Mouse (Mus musculus): ENCODE results near the gene Tgm4. TPM values are rescaled to one million over a fixed set of nuclear protein-coding genes. Genes with fewer than 3 reads are reported as not detected.

Gene Tgm4
- 0.24 and 0.28 TPM in 2 replicates for polyA plus RNA-seq (2012; rRNA removed)

- no peak for DNase-seq
- WGBS = 75% methylated on average over 4 of the region's 4 CpGs
- Histone ChIP-seq H3K4me3 (replicated peaks; ENCODE audit: extremely low read depth, low read depth, low read length) (no peak within 1 kb of the TSS), H3K4me1 (ENCODE audit: control insufficient read depth, insufficient read depth, low read length) (no peaks in the 10 kb centered on the region)
- no peak for TF ChIP-seq CTCF (IDR thresholded peaks at IDR 0.05; ENCODE audit: insufficient read depth, low read length)
- no peak for TF ChIP-seq POLR2A (IDR thresholded peaks at IDR 0.05; ENCODE audit: borderline replicate concordance, extremely low read depth, low read depth, low read length)
Measured at GRCm38 (mm10) chr9:123034426-123034825, at the start of gene Tgm4. Gene Tgm4, plus strand, starts transcription at chr9:123034726.

- 83% methylated on average over 10 of the region's 10 CpGs for WGBS
- H3K4me3 ChIP-seq (replicated peaks; ENCODE audit: extremely low read depth, low read depth, low read length) = no peak overlapping the region
- H3K4me1 ChIP-seq (ENCODE audit: control insufficient read depth, insufficient read depth, low read length) = no peaks in the 10 kb centered on the region
- no peak for TF ChIP-seq CTCF (IDR thresholded peaks at IDR 0.05; ENCODE audit: insufficient read depth, low read length)
- no peak for DNase-seq
Measured at GRCm38 (mm10) chr9:122998406-122999192, 35.9 kb upstream of the Tgm4 start.

GRCm38 (mm10) chr9:122999193-122999586 lies 35.3 kb upstream of the Tgm4 start:
- H3K4me1 ChIP-seq (ENCODE audit: control insufficient read depth, insufficient read depth, low read length) = no peaks in the 10 kb centered on the region
- no peak for DNase-seq
- H3K4me3 ChIP-seq (replicated peaks; ENCODE audit: extremely low read depth, low read depth, low read length) = no peak overlapping the region
- WGBS = 92% methylated on average over 4 of the region's 4 CpGs
- no peak for TF ChIP-seq CTCF (IDR thresholded peaks at IDR 0.05; ENCODE audit: insufficient read depth, low read length)
- no peak for TF ChIP-seq POLR2A (IDR thresholded peaks at IDR 0.05; ENCODE audit: borderline replicate concordance, extremely low read depth, low read depth, low read length)

GRCm38 (mm10) chr9:123004718-123005117 lies 29.8 kb upstream of the Tgm4 start:
- H3K4me1 ChIP-seq (ENCODE audit: control insufficient read depth, insufficient read depth, low read length) = no peaks in the 10 kb centered on the region
- no peak for DNase-seq
- H3K4me3 ChIP-seq (replicated peaks; ENCODE audit: extremely low read depth, low read depth, low read length) = no peak overlapping the region
- WGBS = 96% methylated on average over 2 of the region's 2 CpGs
- no peak for TF ChIP-seq POLR2A (IDR thresholded peaks at IDR 0.05; ENCODE audit: borderline replicate concordance, extremely low read depth, low read depth, low read length)
- TF ChIP-seq CTCF (IDR thresholded peaks at IDR 0.05; ENCODE audit: insufficient read depth, low read length) = no peak

- 70% methylated on average over 6 of the region's 6 CpGs for WGBS
- no peak for DNase-seq
- Histone ChIP-seq H3K4me1 (ENCODE audit: control insufficient read depth, insufficient read depth, low read length) (no peaks in the 10 kb centered on the region), H3K4me3 (replicated peaks; ENCODE audit: extremely low read depth, low read depth, low read length) (no peak overlapping the region)
- 0 out of 2 replicates have a peak, but pooled peaks have one; percentile 7 for TF ChIP-seq CTCF (IDR thresholded peaks at IDR 0.05; ENCODE audit: insufficient read depth, low read length)
- TF ChIP-seq POLR2A (IDR thresholded peaks at IDR 0.05; ENCODE audit: borderline replicate concordance, extremely low read depth, low read depth, low read length) = no peak
Measured at GRCm38 (mm10) chr9:123006071-123006470, 28.5 kb upstream of the Tgm4 start.

GRCm38 (mm10) chr9:123020995-123021631 lies 13.4 kb upstream of the Tgm4 start, which contains the start of gene Tmem42:
Gene Tmem42, plus strand, starts transcription at chr9:123021326.
- TF ChIP-seq CTCF (IDR thresholded peaks at IDR 0.05; ENCODE audit: insufficient read depth, low read length) (no peak), POLR2A (IDR thresholded peaks at IDR 0.05; ENCODE audit: borderline replicate concordance, extremely low read depth, low read depth, low read length) (0 out of 2 replicates have a peak, but pooled peaks have one; percentile 23)
- under 1% methylated on average over 51 of the region's 69 CpGs for WGBS
- Histone ChIP-seq H3K4me1 (ENCODE audit: control insufficient read depth, insufficient read depth, low read length) (no peaks in the 10 kb centered on the region), H3K4me3 (replicated peaks; ENCODE audit: extremely low read depth, low read depth, low read length) (peak within 1 kb of the TSS; percentile 68)
- DNase-seq = peak; percentile 83

GRCm38 (mm10) chr9:123021636-123022379 lies 12.7 kb upstream of the Tgm4 start:
- peak; percentile 53 for DNase-seq
- no peak for TF ChIP-seq POLR2A (IDR thresholded peaks at IDR 0.05; ENCODE audit: borderline replicate concordance, extremely low read depth, low read depth, low read length)
- Histone ChIP-seq H3K4me3 (replicated peaks; ENCODE audit: extremely low read depth, low read depth, low read length) (peak overlapping the region; percentile 52), H3K4me1 (ENCODE audit: control insufficient read depth, insufficient read depth, low read length) (no peaks in the 10 kb centered on the region)
- WGBS = 31% methylated on average over 18 of the region's 24 CpGs

GRCm38 (mm10) chr9:123024201-123024600 lies 10.3 kb upstream of the Tgm4 start:
- TF ChIP-seq CTCF (IDR thresholded peaks at IDR 0.05; ENCODE audit: insufficient read depth, low read length) (no peak), POLR2A (IDR thresholded peaks at IDR 0.05; ENCODE audit: borderline replicate concordance, extremely low read depth, low read depth, low read length) (no peak)
- WGBS = 78% methylated on average over 2 of the region's 2 CpGs
- H3K4me1 ChIP-seq (ENCODE audit: control insufficient read depth, insufficient read depth, low read length) = no peaks in the 10 kb centered on the region
- DNase-seq = no peak
- H3K4me3 ChIP-seq (replicated peaks; ENCODE audit: extremely low read depth, low read depth, low read length) = no peak overlapping the region

- TF ChIP-seq POLR2A (IDR thresholded peaks at IDR 0.05; ENCODE audit: borderline replicate concordance, extremely low read depth, low read depth, low read length) (no peak), CTCF (IDR thresholded peaks at IDR 0.05; ENCODE audit: insufficient read depth, low read length) (no peak)
- DNase-seq = no peak
- H3K4me3 ChIP-seq (replicated peaks; ENCODE audit: extremely low read depth, low read depth, low read length) = no peak overlapping the region
Measured at GRCm38 (mm10) chr9:123031496-123032246, 2.9 kb upstream of the Tgm4 start.

More at GRCm38 (mm10) chr9:123031496-123032246, 2.9 kb upstream of the Tgm4 start:
- no peaks in the 10 kb centered on the region for H3K4me1 ChIP-seq (ENCODE audit: control insufficient read depth, insufficient read depth, low read length)
- 71% methylated on average over 13 of the region's 13 CpGs for WGBS

Data from lung, adult 2 months (tissue).